Mouse (Mus musculus) inflammation-experienced regulatory T-cells, adult 16 weeks (primary cell): ENCODE results near the gene Gnai1. TPM values are rescaled to one million over a fixed set of nuclear protein-coding genes. Genes with fewer than 3 reads are reported as not detected.

Experiments
- polyA plus RNA-seq: library from polyadenylated mRNA; unstranded; fragments of 100-300 nt; shearing (Covaris generic); gene quantifications from one replicate; pipeline ENCODE4 v1.2.1, GENCODE M21; 2017

Gnai1 gene
- polyA plus RNA-seq, result not detected

GRCm38 (mm10) chr5:18360281-18360819, at the start of gene Gnai1:
Gene Gnai1 (minus strand): TSS chr5:18360355.

